Mouse (Mus musculus): ENCODE measurements at regions not wholly inside any gene's neighbourhood (a gene's known extent, or its start where the extent isn't known, plus 50 kb on each side); places are given as distances from the start of the nearest gene placed in this dataset.
"Not testable (repeated sequence)": the region's sequence is repeated elsewhere in the genome, so short reads cannot be mapped to it uniquely, and the experiment has no call there.

DNA sequence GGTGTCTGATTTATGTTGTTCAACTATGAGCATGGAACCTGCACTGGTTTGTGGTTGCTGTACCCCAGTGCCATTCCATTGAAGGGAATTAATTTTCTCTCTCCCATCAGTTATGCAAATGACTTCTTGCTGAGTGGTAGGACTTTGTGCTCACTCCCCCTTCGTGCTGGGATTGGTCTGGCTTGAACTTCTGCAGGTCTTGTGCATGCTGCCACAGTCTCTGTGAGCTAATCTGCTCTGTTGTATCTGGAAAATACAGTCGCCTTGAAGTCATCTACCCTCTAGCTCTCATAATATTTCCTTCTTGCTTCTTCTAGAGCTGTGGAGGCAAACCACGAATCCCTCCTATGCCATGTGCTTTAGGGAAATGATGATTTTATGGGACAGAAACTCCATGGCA is 243.6 kb upstream of the Dpp6 start:
- no peak for DNase-seq (ENCODE audit: low spot score in 2 of 2)

- no peak for DNase-seq (ENCODE audit: low spot score in 2 of 2)
Observed at GRCm38 (mm10) chr5:26586108-26586507, 230.9 kb upstream of the Dpp6 start.

DNA sequence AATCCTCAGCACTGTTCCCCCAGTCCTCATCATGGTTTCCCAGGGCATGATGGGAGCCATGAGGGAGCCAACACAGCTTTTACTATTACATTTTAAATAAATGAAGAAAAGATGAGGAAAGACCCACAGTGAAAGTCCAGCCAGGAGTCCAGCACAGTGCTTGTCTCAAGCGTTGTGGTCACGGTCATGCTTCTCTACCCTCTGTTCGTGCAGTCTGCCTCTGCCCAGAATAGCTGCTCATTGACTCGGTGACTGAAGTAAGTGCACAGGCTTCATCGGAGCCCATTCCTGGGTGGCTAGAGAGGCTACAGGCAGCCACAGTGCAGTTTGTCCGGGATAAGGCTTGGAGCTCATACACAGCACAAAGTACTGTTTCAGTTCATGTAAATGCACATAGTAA is 226.1 kb upstream of the Dpp6 start:
- no peak for DNase-seq (ENCODE audit: low spot score in 2 of 2)

DNA sequence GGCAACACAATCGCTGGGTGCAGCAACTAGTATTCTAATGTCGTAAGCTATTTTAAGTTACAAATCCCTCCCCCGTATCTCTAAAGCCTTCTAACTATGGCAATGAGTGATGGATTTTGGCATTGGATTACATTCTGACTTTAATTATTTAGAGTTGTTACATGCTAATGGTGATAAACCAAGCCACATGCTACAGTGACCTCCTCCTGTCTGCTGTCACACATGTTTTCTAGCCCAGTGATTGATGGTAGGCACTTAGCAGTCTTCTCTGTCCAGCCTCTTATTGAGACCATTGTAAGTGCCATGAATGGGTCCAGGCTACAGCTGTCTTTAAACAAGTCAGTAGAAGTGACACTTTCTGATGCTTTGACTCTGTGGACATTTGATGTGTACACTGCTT is 224.7 kb upstream of the Dpp6 start:
- no peak for DNase-seq (ENCODE audit: low spot score in 2 of 2)

- no peak for DNase-seq (ENCODE audit: low spot score in 2 of 2)
Observed at GRCm38 (mm10) chr5:26597991-26598390, 219.0 kb upstream of the Dpp6 start.

GRCm38 (mm10) chr5:26619272-26619671 is 197.7 kb upstream of the Dpp6 start:
- no peak for DNase-seq (ENCODE audit: low spot score in 2 of 2)

DNA sequence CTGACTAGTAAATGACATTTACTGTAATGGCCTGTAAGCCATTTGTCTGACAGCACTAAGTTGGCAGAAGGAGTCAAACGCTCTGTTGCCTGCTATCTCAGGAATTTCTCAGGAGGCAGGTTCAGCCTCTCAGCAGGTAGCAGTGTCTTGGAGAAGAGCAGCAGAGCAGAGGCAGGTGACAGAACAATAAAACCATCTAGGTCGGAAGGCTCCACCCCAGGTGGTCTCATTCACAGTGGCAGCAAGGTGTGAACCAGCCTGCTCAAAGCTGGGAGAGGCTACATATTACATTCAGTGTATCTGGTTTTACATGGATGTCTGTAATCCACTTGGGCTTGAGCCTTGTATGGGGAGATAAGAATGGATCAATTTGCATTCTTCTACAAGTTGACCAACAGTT is 194.9 kb upstream of the Dpp6 start:
- no peak for DNase-seq (ENCODE audit: low spot score in 2 of 2)

- no peak for DNase-seq (ENCODE audit: low spot score in 2 of 2)
Observed at GRCm38 (mm10) chr5:26671478-26671877, 145.5 kb upstream of the Dpp6 start.

DNA sequence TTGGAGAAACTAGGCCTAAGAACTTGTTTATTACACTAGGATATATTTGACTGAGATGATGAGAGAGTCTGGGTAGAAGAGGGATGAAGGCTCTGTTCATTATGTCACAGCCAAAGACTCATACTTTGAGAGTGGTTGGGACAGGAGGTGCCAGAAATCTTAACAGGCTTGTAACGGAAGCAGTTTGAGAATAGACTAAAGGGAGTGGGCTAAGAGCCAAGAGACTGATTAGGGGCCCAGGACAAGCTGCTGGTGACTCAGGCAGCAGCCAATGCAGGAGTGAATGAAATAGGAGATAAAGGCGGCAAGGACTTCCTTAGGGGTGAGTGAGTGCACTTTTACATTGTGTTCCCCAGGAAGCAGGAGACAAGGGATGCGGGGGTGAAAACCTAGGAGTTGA is 127.2 kb upstream of the Dpp6 start:
- no peak for DNase-seq (ENCODE audit: low spot score in 2 of 2)

DNA sequence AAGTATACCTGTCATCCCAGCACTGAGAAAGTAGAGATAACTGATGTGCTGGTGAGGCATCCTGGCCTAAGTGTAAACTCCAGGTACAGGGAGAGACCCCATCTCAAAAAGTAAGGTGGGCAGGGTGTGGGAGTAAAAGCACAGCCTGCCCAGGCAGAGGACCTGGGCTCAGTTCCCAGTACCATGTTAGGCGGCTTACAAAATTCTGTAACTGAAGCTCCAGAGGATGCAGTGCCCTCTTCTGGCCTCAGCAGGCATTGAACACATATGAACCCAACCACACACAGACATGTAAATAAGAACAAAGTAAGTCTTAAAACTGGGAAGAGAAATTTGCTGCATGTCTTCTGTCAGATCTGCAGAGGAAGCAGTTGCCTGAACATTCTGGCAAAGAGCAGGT is 125.9 kb upstream of the Dpp6 start:
- no peak for DNase-seq (ENCODE audit: low spot score in 2 of 2)

- DNase-seq (ENCODE audit: low spot score in 2 of 2) = no peak
Observed at GRCm38 (mm10) chr5:26692013-26692412, 125.0 kb upstream of the Dpp6 start.

DNA sequence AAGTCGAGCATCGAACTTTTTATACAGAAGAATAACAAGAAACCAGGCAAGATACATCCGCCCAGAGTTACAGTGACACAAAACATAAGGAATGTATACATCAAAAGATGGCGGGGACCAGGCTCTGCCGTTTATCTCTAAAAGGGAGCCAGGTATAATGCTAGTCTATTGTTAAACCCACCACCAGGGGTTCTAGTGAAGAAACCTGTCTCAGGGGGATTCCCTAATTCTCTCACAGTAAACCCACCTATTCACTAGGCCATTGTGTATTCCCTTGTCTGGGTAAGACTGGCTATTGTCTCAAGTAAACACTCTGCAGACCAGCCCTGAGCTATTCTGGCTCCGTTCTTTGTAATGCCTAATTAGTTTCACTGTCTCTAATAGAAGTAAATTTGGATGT is 113.4 kb upstream of the Dpp6 start:
- DNase-seq (ENCODE audit: low spot score in 2 of 2) = not testable (repeated sequence)

GRCm38 (mm10) chr5:26707661-26708060 is 109.3 kb upstream of the Dpp6 start:
- DNase-seq (ENCODE audit: low spot score in 2 of 2) = peak; percentile 8 to 9

DNA sequence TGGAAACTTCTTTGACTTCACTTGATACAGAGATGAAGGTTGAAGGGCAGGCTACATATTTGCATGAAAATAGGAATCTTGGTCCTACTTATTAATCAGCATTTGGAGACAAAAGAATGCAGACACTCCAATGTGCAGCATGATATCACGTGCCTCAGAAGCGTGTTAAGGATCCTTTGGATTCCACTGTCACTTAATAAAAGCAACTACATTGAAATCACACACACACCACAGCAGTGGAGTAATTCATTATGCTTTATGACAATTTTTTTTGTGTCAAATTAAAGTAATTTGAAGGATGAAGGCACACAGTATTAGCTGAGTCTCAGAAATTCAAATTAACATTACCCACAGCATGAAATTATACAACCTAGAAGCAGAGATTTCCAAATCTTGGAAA is 92.5 kb upstream of the Dpp6 start:
- DNase-seq (ENCODE audit: low spot score in 2 of 2) = no peak

DNA sequence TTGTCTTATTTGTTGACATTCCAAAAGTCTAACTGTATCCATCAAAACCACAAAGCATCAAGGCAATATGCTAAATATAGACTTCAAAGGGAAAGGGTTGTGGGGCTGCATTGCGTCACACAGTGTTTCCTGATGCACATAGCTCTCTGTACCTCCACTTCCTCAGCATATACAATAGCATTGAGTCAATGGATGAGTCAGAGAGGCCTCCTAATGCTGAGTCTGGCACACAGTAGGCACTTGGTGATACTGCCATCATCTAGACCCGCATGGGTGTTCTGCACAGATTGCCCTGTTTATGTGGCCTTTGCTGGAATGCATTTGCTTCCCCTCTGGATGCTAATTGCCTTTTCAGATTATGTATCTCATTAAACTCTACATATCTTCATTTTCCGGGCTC is 91.0 kb upstream of the Dpp6 start:
- DNase-seq (ENCODE audit: low spot score in 2 of 2) = no peak

GRCm38 (mm10) chr5:26751196-26751595 is 65.8 kb upstream of the Dpp6 start:
- DNase-seq (ENCODE audit: low spot score in 2 of 2) = not testable (repeated sequence)

DNA sequence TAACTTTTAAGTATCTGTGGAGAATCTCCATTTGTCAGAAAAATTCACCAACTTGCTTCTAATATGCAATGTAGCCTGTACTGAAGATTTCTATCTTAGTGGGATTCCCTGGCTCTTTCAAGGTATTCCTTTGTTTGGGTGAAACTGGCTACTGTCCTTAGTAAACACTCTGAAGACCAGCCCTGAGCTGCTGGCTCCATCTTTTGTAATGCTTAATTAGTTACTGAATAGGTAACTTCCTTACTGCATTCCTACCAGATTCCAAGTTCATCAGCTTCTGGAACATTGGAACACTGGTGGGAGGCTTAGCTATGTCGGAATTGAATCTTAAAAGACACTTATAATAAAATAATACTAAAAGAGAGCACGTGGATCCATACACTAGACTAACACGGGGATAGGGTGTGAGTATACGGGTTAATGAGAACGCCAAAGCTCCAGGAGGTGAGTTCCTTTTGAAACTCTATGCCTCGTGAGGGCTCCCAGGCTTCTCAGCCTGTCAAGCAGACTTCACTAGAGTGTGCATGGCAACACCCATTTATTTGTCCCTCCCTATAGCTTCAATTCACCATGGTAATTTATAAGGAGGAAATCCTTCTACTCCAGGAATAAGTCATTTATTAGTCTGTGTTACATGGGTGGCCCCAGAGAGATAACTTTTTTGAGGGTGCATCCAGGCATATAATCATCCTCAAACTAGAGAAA is 65.2 kb upstream of the Dpp6 start:
- DNase-seq (ENCODE audit: low spot score in 2 of 2) = not testable (repeated sequence)

DNA sequence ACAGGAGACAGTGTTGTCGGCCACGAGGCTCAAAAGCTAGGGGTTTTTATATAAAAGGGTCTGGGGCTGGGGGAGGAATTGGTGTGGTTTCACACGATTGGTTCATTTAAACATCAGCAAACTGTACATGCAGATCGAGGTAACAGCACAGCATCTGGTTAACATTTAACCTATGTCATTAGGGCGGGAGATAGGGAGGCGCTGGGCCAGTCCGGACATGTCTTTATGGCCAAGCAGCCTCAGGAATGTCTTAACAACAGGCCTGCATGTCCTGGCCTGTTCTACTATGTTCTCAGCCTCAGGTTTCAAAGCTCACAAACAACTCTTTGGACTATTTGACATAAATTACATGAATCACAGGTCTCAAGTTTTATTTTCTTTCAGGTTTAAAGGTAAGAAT is 62.9 kb upstream of the Dpp6 start:
- DNase-seq (ENCODE audit: low spot score in 2 of 2) = not testable (repeated sequence)
